Mouse (Mus musculus) cerebellum, adult 2 months (tissue): ENCODE measurements around the gene Cdk17. TPM values are rescaled to one million over a fixed set of nuclear protein-coding genes. Genes with fewer than 3 reads are reported as not detected.

Experiments
- DNase-seq, 2 experiments: peaks; one replicate each; pipeline ENCODE4 v3.0.0; 2021
- H3K27ac ChIP-seq: fragments of 200-500 bp; 2 replicates; pipeline ENCODE4 v1.5.1; 2012; ENCODE audit warnings: low read length, control low read depth, inconsistent platforms; ENCODE audit not compliant: insufficient read depth
- H3K27me3 ChIP-seq: fragments of 200-500 bp; 2 replicates; pipeline ENCODE4 v1.6.1; 2012; ENCODE audit warnings: inconsistent platforms, mild to moderate bottlenecking, low read length, moderate library complexity; ENCODE audit not compliant: control insufficient read depth, insufficient read depth
- H3K4me1 ChIP-seq: fragments of 200-500 bp; 2 replicates; pipeline ENCODE4 v1.6.1; 2011; ENCODE audit warnings: low read length; ENCODE audit not compliant: control insufficient read depth, insufficient read depth
- H3K4me3 ChIP-seq: fragments of 200-500 bp; replicated peaks from 2 replicates; pipeline ENCODE3; 2011; ENCODE audit warnings: mild to moderate bottlenecking, low read depth, low read length, control low read depth; ENCODE audit not compliant: insufficient read depth
- CTCF ChIP-seq: fragments of 200-500 bp; IDR thresholded peaks from 2 replicates; pipeline ENCODE4 v1.5.1; 2011; ENCODE audit warnings: low read depth, mild to moderate bottlenecking, control low read depth, low read length, moderate library complexity, borderline replicate concordance; ENCODE audit not compliant: insufficient read depth
- POLR2A ChIP-seq: fragments of 200-500 bp; IDR thresholded peaks from 2 replicates; pipeline ENCODE4 v1.6.1; 2011; ENCODE audit warnings: low read length, control low read depth, borderline replicate concordance; ENCODE audit not compliant: insufficient read depth
- WGBS: fragments of 180-500 bp; shearing (Covaris S2); methylation state at CpG from one replicate; pipeline ENCODE4 v1.1.7; 2018; 5-methylcytosine and 5-hydroxymethylcytosine counted together
- polyA plus RNA-seq: library from polyadenylated mRNA; depleted of rRNA; stranded (reverse); fragments of >200 nt; gene quantifications from 2 replicates; pipeline ENCODE4 v1.2.3, GENCODE M21; 2012

The Cdk17 gene
- polyA plus RNA-seq, 1 experiment, result 63.1 TPM

DNA sequence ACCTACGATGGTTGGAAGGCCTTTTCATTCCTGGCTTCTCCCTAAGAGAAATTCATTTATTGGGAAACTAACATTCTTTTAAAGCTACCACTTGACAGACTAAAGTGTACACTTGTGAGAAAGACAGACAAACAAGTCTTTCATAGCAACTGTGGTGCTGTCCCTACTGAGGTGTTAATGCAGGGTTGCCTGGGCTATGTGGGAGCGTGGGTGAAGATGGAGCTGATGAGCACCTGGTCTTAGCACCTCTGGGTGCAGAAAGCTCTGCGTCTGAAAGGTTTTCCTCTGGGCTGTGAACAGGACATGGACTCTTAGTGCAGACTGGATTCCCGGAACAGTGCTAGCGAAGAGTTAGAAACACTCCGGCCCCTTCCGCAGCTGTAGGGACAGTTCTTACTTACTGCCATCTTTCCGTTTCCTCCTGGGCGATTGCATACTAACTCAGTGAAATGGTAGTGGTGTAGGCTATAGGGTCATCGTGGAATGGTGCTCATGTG, 83.6 kb downstream of the Cdk17 start:
- no peak for DNase-seq
- Histone ChIP-seq H3K4me1 (no peaks in the 10 kb centered on the region; the same call in 1 of the 2 replicates), H3K4me3 (no peak overlapping the region), H3K27ac (no peak overlapping the region), H3K27me3 (no peaks in the 10 kb centered on the region)
- 89% methylated on average over 10 of the region's 10 CpGs for WGBS
- TF ChIP-seq POLR2A (no peak), CTCF (no peak)

- no peak for DNase-seq
Observed at GRCm38 (mm10) chr10:93246185-93246920, 85.7 kb downstream of the Cdk17 start.

GRCm38 (mm10) chr10:93247422-93247821, 86.7 kb downstream of the Cdk17 start:
- TF ChIP-seq CTCF (no peak), POLR2A (no peak)
- H3K4me3 ChIP-seq, result no peak overlapping the region
- H3K27me3 ChIP-seq, result no peaks in the 10 kb centered on the region
- DNase-seq, result peak in 1 of 2 experiments; percentile 9
- no peak overlapping the region for H3K27ac ChIP-seq
- H3K4me1 ChIP-seq, result peaks cover 9% of the 10 kb centered on the region
- 87% methylated on average over 12 of the region's 12 CpGs for WGBS

More at GRCm38 (mm10) chr10:93246185-93246920, 85.7 kb downstream of the Cdk17 start:
- TF ChIP-seq CTCF (no peak), POLR2A (no peak)
- Histone ChIP-seq H3K4me3 (no peak overlapping the region), H3K4me1 (peaks cover 3% of the 10 kb centered on the region), H3K27ac (no peak overlapping the region), H3K27me3 (no peaks in the 10 kb centered on the region)
- WGBS, result 97% methylated on average over 7 of the region's 7 CpGs

GRCm38 (mm10) chr10:93247902-93248301, 87.2 kb downstream of the Cdk17 start:
- no peak for TF ChIP-seq POLR2A
- peak in 1 of 2 experiments; percentile 7 for DNase-seq
- Histone ChIP-seq H3K4me3 (no peak overlapping the region), H3K27ac (no peak overlapping the region), H3K4me1 (peaks cover 9% of the 10 kb centered on the region), H3K27me3 (no peaks in the 10 kb centered on the region)
- WGBS, result 70% methylated on average over 6 of the region's 6 CpGs

- no peaks in the 10 kb centered on the region for H3K27me3 ChIP-seq
- TF ChIP-seq POLR2A, result no peak
- H3K27ac ChIP-seq, result no peak overlapping the region
- H3K4me3 ChIP-seq, result no peak overlapping the region
- DNase-seq, result no peak
- peaks cover 13% of the 10 kb centered on the region for H3K4me1 ChIP-seq
- whole genome bisulfite sequencing, result 76% methylated on average over 8 of the region's 8 CpGs
Observed at GRCm38 (mm10) chr10:93248416-93248815, 87.7 kb downstream of the Cdk17 start.

- Histone ChIP-seq H3K27ac (no peak overlapping the region), H3K4me3 (no peak overlapping the region), H3K4me1 (peaks cover 13% of the 10 kb centered on the region), H3K27me3 (no peaks in the 10 kb centered on the region)
- peak in 1 of 2 experiments; percentile 13 for DNase-seq
- 72% methylated on average over 7 of the region's 7 CpGs for WGBS
- no peak for TF ChIP-seq POLR2A
- no peak for TF ChIP-seq CTCF
Observed at GRCm38 (mm10) chr10:93249901-93250300, 89.2 kb downstream of the Cdk17 start.

DNA sequence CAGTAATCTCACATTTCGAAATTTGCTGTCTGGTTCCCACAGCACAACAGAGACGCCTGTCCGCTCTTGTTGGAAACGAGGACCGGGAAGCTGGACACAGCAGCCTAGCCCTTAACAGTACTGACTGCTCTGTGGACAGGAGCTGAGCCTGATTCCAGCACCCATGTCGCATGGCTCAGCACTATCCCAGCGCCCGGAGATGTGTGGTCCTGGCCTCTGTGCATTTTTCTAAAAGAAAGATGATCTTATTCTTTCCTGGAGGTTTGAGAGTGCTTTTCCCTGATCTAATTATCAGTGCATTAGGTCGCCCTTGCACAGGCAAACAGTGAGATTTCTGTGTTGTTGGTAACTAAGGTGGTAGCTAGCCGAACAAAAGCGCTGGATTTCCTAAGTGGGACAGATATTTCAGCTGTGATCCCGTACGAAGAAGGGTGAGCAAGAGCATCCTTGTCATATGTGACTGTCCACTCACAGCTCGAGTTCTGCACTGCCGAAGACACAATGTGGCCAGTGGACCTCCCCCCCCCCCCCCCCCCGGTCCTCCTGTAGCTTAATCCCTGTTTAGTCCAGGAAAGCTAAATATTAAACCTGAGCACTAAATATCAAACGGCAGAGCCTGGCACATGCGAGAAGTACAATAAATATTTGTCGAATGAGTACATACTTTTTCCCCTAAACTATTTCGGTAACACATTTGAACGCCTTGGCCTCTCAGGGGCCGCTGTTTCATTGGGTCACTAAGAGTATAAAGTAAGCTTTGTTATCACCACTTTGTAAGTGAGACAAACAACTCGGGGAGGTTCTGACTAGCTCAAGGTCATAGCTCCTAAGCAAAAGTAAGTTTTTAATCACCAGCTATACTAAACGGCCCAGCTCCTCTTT, 90.0 kb downstream of the Cdk17 start:
- no peak for TF ChIP-seq POLR2A
- no peak for TF ChIP-seq CTCF
- Histone ChIP-seq H3K4me3 (no peak overlapping the region), H3K27ac (no peak overlapping the region), H3K27me3 (no peaks in the 10 kb centered on the region), H3K4me1 (peaks cover 14% of the 10 kb centered on the region)
- 65% methylated on average over 24 of the region's 24 CpGs for WGBS
- peak in 1 of 2 experiments; percentile 13 for DNase-seq
